8 mouse cellular contexts compared by ENCODE assay signal in the genomic region with DNA sequence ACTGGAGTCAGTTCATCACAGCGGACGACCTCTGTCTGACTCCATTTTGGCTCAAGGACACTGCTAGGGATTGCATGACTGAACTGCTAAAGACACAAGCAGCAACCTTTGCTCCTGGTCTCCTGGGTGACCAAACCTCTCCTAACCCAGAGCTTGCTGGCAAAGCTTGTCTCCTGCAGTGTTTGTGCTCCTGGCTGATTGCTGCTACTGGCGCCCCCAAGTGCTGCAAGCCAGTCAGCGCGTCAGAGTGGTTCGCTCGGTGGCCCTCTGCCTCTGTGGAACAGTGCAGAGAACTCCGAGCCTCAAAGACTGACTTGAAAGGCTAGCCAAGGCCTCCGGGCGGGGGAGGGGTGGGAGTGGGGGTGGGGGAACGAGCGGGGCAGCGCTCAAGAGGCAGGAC. TPM values are rescaled to one million over a fixed set of nuclear protein-coding genes. Genes with fewer than 3 reads are reported as not detected.
DNase-seq lines count a peak whose midpoint lies in the region; ATAC-seq and TF ChIP-seq lines count a peak whose summit lies in the region.

No protein-coding gene starts in this region.

- peaks cover 18% of the 10 kb centered on the region for H3K27me3 ChIP-seq in intestine, embryonic 15.5 days (replicated peaks)

- DNase-seq in R1 (ENCODE audit: low read depth, low spot score), result peak; percentile 63
- peak; percentile 52 to 71 for DNase-seq in cerebellum, postnatal 25 days
- peak; percentile 28 for DNase-seq in gastrocnemius, adult 18-20 months (ENCODE audit: low spot score)
- DNase-seq in left cerebral cortex, adult 2 months (ENCODE audit: extremely low spot score in 1 of 2, low spot score in 2 of 2), result peak; percentile 50 to 62
- DNase-seq in lung, postnatal 14 days, result peak; percentile 41
- DNase-seq in right cerebral cortex, postnatal 25 days, result peak; percentile 50
- DNase-seq in natural killer cell, adult 2 months (ENCODE audit: low spot score in 2 of 2), result no peak

- ATAC-seq in intestine, embryonic 15.5 days, result peak; percentile 78

- TF ChIP-seq CTCF in left cerebral cortex, adult 2 months (IDR thresholded peaks at IDR 0.05), result peak; percentile 61

- intact Hi-C loops in left cerebral cortex, adult 2 months (cut with DNase I), result loop anchor here (2.0 to 10.0 kb wide), 2 partner anchors 107 to 489 kb away; no protein-coding TSS in a partner anchor

- no peaks in the 10 kb centered on the region for H3K36me3 ChIP-seq in intestine, embryonic 15.5 days

- H3K4me2 ChIP-seq in intestine, embryonic 15.5 days (replicated peaks), result peak overlapping the region; percentile 86

- H3K9me3 ChIP-seq in intestine, embryonic 15.5 days, result no peaks in the 10 kb centered on the region

- H3K27ac ChIP-seq in intestine, embryonic 15.5 days, result no peak overlapping the region
- no peak overlapping the region for H3K27ac ChIP-seq in left cerebral cortex, adult 2 months

- H3K9ac ChIP-seq in intestine, embryonic 15.5 days, result no peak overlapping the region

- H3K4me3 ChIP-seq in intestine, embryonic 15.5 days (replicated peaks), result peak overlapping the region; percentile 44
- H3K4me3 ChIP-seq in left cerebral cortex, adult 2 months, result no peak overlapping the region

- 5% methylated on average over 13 of the region's 13 CpGs for WGBS in intestine, embryonic 15.5 days

- peaks cover 19% of the 10 kb centered on the region; the same call in 1 of the 2 replicates for H3K4me1 ChIP-seq in intestine, embryonic 15.5 days (replicated peaks)

RNA-seq across cellular contexts. Expression of gene Dkk2, which starts 1.1 kb away (rescaled TPM):
- total RNA-seq in gastrocnemius, adult 18-20 months (2021), result 1 to 10 TPM; 3.6 to 8.3 TPM
- polyA plus RNA-seq in intestine, embryonic 15.5 days (2015; fragmentation: Nextera tagmentation; extraction: Ambion mirVana), result 11.0 and 11.1 TPM in 2 replicates
- total RNA-seq in left cerebral cortex, adult 2 months (2021), result 1 to 10 TPM in 1 of 2 experiments, under 1 TPM in 1; 0.56 to 1.2 TPM

Comparison
In these comparisons a context has a peak if more than half of its experiments do, and no peak if none do; other contexts are left out.
1. DNase-seq: peak in R1 (single experiment), cerebellum, postnatal 25 days (2 of 2), gastrocnemius, adult 18-20 months (single experiment), left cerebral cortex, adult 2 months (2 of 2), lung, postnatal 14 days (single experiment) and right cerebral cortex, postnatal 25 days (single experiment); none in natural killer cell, adult 2 months (0 of 2).